Mouse (Mus musculus): ENCODE data around the gene Usp18. TPM values are rescaled to one million over a fixed set of nuclear protein-coding genes. Genes with fewer than 3 reads are reported as not detected.

Usp18 gene
- 0.73 and 0.88 TPM in 2 replicates for polyA plus RNA-seq (2016; fragmentation: Nextera tagmentation; extraction: Ambion mirVana)

GRCm38 (mm10) chr6:121245127-121246036, at the start of gene Usp18:
Usp18 (plus strand) TSS chr6:121245906.
- Histone ChIP-seq H3K4me1 (replicated peaks) (peaks cover 10% of the 10 kb centered on the region), H3K9me3 (no peaks in the 10 kb centered on the region), H3K36me3 (no peaks in the 10 kb centered on the region), H3K27ac (peak within 1 kb of the TSS; percentile 8; the same call in 1 of the 2 replicates), H3K4me3 (peak within 1 kb of the TSS; percentile 58), H3K27me3 (ENCODE audit: insufficient read depth, poor library complexity, severe bottlenecking) (peaks cover 37% of the 10 kb centered on the region)
- peak; percentile 81 for DNase-seq (ENCODE audit: low spot score)
- WGBS: 13% methylated on average over 35 of the region's 35 CpGs

- DNase-seq (ENCODE audit: low spot score): no peak
- Histone ChIP-seq H3K4me3 (no peak overlapping the region), H3K36me3 (peaks cover 28% of the 10 kb centered on the region), H3K27me3 (ENCODE audit: insufficient read depth, poor library complexity, severe bottlenecking) (no peaks in the 10 kb centered on the region), H3K27ac (no peak overlapping the region), H3K9me3 (no peaks in the 10 kb centered on the region), H3K4me1 (replicated peaks) (peaks cover 16% of the 10 kb centered on the region)
- WGBS: 72% methylated on average over 9 of the region's 9 CpGs
These were observed 47.8 kb upstream of the Usp18 start for GRCm38 (mm10) chr6:121197807-121198365.

GRCm38 (mm10) chr6:121200458-121200857, 45.2 kb upstream of the Usp18 start:
- no peak overlapping the region for H3K27ac ChIP-seq
- WGBS: 85% methylated on average over 4 of the region's 4 CpGs
- peaks cover 7% of the 10 kb centered on the region; the same call in 1 of the 2 replicates for H3K36me3 ChIP-seq
- no peaks in the 10 kb centered on the region for H3K9me3 ChIP-seq
- no peak overlapping the region for H3K4me3 ChIP-seq
- 0 out of 2 replicates have a peak, but pooled peaks cover under 1% of the 10 kb centered on the region for H3K4me1 ChIP-seq (replicated peaks)
- no peaks in the 10 kb centered on the region for H3K27me3 ChIP-seq (ENCODE audit: insufficient read depth, poor library complexity, severe bottlenecking)
- DNase-seq (ENCODE audit: low spot score): no peak

- no peak for DNase-seq (ENCODE audit: low spot score)
- no peaks in the 10 kb centered on the region for H3K4me1 ChIP-seq (replicated peaks)
- H3K36me3 ChIP-seq: peaks cover 1% of the 10 kb centered on the region; the same call in 1 of the 2 replicates
- no peaks in the 10 kb centered on the region for H3K27me3 ChIP-seq (ENCODE audit: insufficient read depth, poor library complexity, severe bottlenecking)
- H3K9me3 ChIP-seq: no peaks in the 10 kb centered on the region
- 78% methylated on average over 5 of the region's 5 CpGs for WGBS
- no peak overlapping the region for H3K4me3 ChIP-seq
- H3K27ac ChIP-seq: no peak overlapping the region
These were observed 43.7 kb upstream of the Usp18 start for GRCm38 (mm10) chr6:121202026-121202425.

GRCm38 (mm10) chr6:121206481-121206880, 39.2 kb upstream of the Usp18 start:
- Histone ChIP-seq H3K27ac (no peak overlapping the region), H3K9me3 (no peaks in the 10 kb centered on the region), H3K27me3 (ENCODE audit: insufficient read depth, poor library complexity, severe bottlenecking) (peaks cover 25% of the 10 kb centered on the region), H3K4me3 (no peak overlapping the region), H3K36me3 (no peaks in the 10 kb centered on the region), H3K4me1 (replicated peaks) (peaks cover 14% of the 10 kb centered on the region)
- 91% methylated on average over 5 of the region's 5 CpGs for WGBS
- DNase-seq (ENCODE audit: low spot score): no peak

- H3K4me3 ChIP-seq: no peak overlapping the region
- no peak for DNase-seq (ENCODE audit: low spot score)
- H3K27ac ChIP-seq: no peak overlapping the region
- H3K4me1 ChIP-seq (replicated peaks): peaks cover 19% of the 10 kb centered on the region
- H3K9me3 ChIP-seq: no peaks in the 10 kb centered on the region
- peaks cover 38% of the 10 kb centered on the region for H3K27me3 ChIP-seq (ENCODE audit: insufficient read depth, poor library complexity, severe bottlenecking)
- H3K36me3 ChIP-seq: no peaks in the 10 kb centered on the region
- WGBS: 86% methylated on average over 2 of the region's 2 CpGs
These were observed 36.1 kb upstream of the Usp18 start for GRCm38 (mm10) chr6:121209584-121209983.

GRCm38 (mm10) chr6:121210149-121210925, 35.4 kb upstream of the Usp18 start, which contains the start of gene Tuba8:
Tuba8 (plus strand) TSS chr6:121210696.
- peak; percentile 53 for DNase-seq (ENCODE audit: low spot score)
- Histone ChIP-seq H3K4me3 (peak within 1 kb of the TSS; percentile 63), H3K36me3 (no peaks in the 10 kb centered on the region), H3K4me1 (replicated peaks) (peaks cover 19% of the 10 kb centered on the region), H3K27ac (peak within 1 kb of the TSS; percentile 45; the same call in 1 of the 2 replicates), H3K9me3 (no peaks in the 10 kb centered on the region), H3K27me3 (ENCODE audit: insufficient read depth, poor library complexity, severe bottlenecking) (peaks cover 41% of the 10 kb centered on the region)
- 5% methylated on average over 30 of the region's 30 CpGs for WGBS

- peaks cover 19% of the 10 kb centered on the region for H3K4me1 ChIP-seq (replicated peaks)
- 2% methylated on average over 12 of the region's 12 CpGs for WGBS
These were observed 34.8 kb upstream of the Usp18 start for GRCm38 (mm10) chr6:121210926-121211289.

GRCm38 (mm10) chr6:121211743-121212142, 34.0 kb upstream of the Usp18 start:
- Histone ChIP-seq H3K36me3 (no peaks in the 10 kb centered on the region), H3K27me3 (ENCODE audit: insufficient read depth, poor library complexity, severe bottlenecking) (peaks cover 41% of the 10 kb centered on the region), H3K9me3 (no peaks in the 10 kb centered on the region), H3K4me1 (replicated peaks) (peaks cover 19% of the 10 kb centered on the region), H3K27ac (no peak overlapping the region), H3K4me3 (peak overlapping the region; percentile 63)
- DNase-seq (ENCODE audit: low spot score): no peak
- WGBS: 5% methylated on average over 5 of the region's 5 CpGs

More at GRCm38 (mm10) chr6:121210926-121211289, 34.8 kb upstream of the Usp18 start:
- H3K36me3 ChIP-seq: no peaks in the 10 kb centered on the region
- peak overlapping the region; percentile 45; the same call in 1 of the 2 replicates for H3K27ac ChIP-seq
- peaks cover 41% of the 10 kb centered on the region for H3K27me3 ChIP-seq (ENCODE audit: insufficient read depth, poor library complexity, severe bottlenecking)
- H3K4me3 ChIP-seq: peak overlapping the region; percentile 63
- no peak for DNase-seq (ENCODE audit: low spot score)
- H3K9me3 ChIP-seq: no peaks in the 10 kb centered on the region

GRCm38 (mm10) chr6:121212988-121213387, 32.7 kb upstream of the Usp18 start:
- Histone ChIP-seq H3K4me1 (replicated peaks) (peaks cover 19% of the 10 kb centered on the region), H3K9me3 (no peaks in the 10 kb centered on the region), H3K27me3 (ENCODE audit: insufficient read depth, poor library complexity, severe bottlenecking) (peaks cover 41% of the 10 kb centered on the region), H3K36me3 (no peaks in the 10 kb centered on the region), H3K4me3 (no peak overlapping the region), H3K27ac (no peak overlapping the region)
- 81% methylated on average over 4 of the region's 4 CpGs for WGBS
- no peak for DNase-seq (ENCODE audit: low spot score)

- Histone ChIP-seq H3K4me1 (replicated peaks) (peaks cover 19% of the 10 kb centered on the region), H3K4me3 (no peak overlapping the region), H3K36me3 (no peaks in the 10 kb centered on the region), H3K27me3 (ENCODE audit: insufficient read depth, poor library complexity, severe bottlenecking) (peaks cover 39% of the 10 kb centered on the region), H3K27ac (no peak overlapping the region), H3K9me3 (no peaks in the 10 kb centered on the region)
- WGBS: 91% methylated on average over 5 of the region's 5 CpGs
- DNase-seq (ENCODE audit: low spot score): no peak
These were observed 31.5 kb upstream of the Usp18 start for GRCm38 (mm10) chr6:121214221-121214620.

- Histone ChIP-seq H3K4me3 (no peak overlapping the region), H3K27ac (no peak overlapping the region), H3K27me3 (ENCODE audit: insufficient read depth, poor library complexity, severe bottlenecking) (peaks cover 33% of the 10 kb centered on the region), H3K4me1 (replicated peaks) (peaks cover 19% of the 10 kb centered on the region), H3K9me3 (no peaks in the 10 kb centered on the region), H3K36me3 (no peaks in the 10 kb centered on the region)
- WGBS: 90% methylated on average over 8 of the region's 8 CpGs
- DNase-seq (ENCODE audit: low spot score): no peak
These were observed 30.9 kb upstream of the Usp18 start for GRCm38 (mm10) chr6:121214667-121215330.

Data from hindbrain, embryonic 10.5 days (tissue).